23 mouse cellular contexts compared by ENCODE assay signal in genomic region chr1:91193680-91194079, GRCm38 (mm10). TPM values are rescaled to one million over a fixed set of nuclear protein-coding genes. Genes with fewer than 3 reads are reported as not detected.
"Had no signal": no experiment of that assay in that cellular context is flagged by ENCODE, and none has a peak within 500 bp of the region (broad histone marks: within the 10 kb centered on the region; RNA-seq: fewer than 3 reads in every experiment).

No protein-coding gene starts in this region.

- H3K4me3 ChIP-seq: limb, embryonic 10.5 days; limb, embryonic 13.5 days; liver, embryonic 12.5 days; liver, embryonic 15.5 days; lung, embryonic 15.5 days; midbrain, embryonic 10.5 days; neural tube, embryonic 12.5 days; stomach, embryonic 15.5 days had no signal

- H3K27me3 ChIP-seq: limb, embryonic 13.5 days; liver, embryonic 12.5 days; liver, embryonic 15.5 days; lung, embryonic 15.5 days; neural tube, embryonic 12.5 days; stomach, embryonic 15.5 days had no signal

- DNase-seq: kidney, adult 18-20 months; kidney, adult 9 months; kidney, postnatal 14 days; kidney, postnatal 4 days; layer of hippocampus, adult 9-11 months; layer of hippocampus, postnatal 36 days; liver; lung, adult 18-20 months; lung, postnatal 10 days; lung, postnatal 4 days; midbrain, embryonic 14.5 days; retina, postnatal 1 day; right cerebral cortex, postnatal 25 days had no signal

- H3K4me1 ChIP-seq: limb, embryonic 10.5 days; limb, embryonic 13.5 days; liver, embryonic 12.5 days; lung, embryonic 15.5 days; midbrain, embryonic 10.5 days; neural tube, embryonic 12.5 days; stomach, embryonic 15.5 days had no signal

- H3K27ac ChIP-seq: limb, embryonic 10.5 days; limb, embryonic 13.5 days; liver, embryonic 12.5 days; liver, embryonic 15.5 days; lung, embryonic 15.5 days; midbrain, embryonic 10.5 days; neural tube, embryonic 12.5 days; stomach, embryonic 15.5 days had no signal

- ATAC-seq: intestine, embryonic 16.5 days; liver, embryonic 12.5 days had no signal

- H3K36me3 ChIP-seq: limb, embryonic 10.5 days; limb, embryonic 13.5 days; liver, embryonic 12.5 days; liver, embryonic 15.5 days; lung, embryonic 15.5 days; midbrain, embryonic 10.5 days; neural tube, embryonic 12.5 days; stomach, embryonic 15.5 days had no signal

- H3K4me2 ChIP-seq: limb, embryonic 13.5 days; liver, embryonic 12.5 days; liver, embryonic 15.5 days; lung, embryonic 15.5 days; neural tube, embryonic 12.5 days; stomach, embryonic 15.5 days had no signal

RNA-seq across cellular contexts. Expression of gene Rbm44, which starts 48.8 kb away (rescaled TPM):
- total RNA-seq: layer of hippocampus, postnatal 36 days; midbrain, postnatal 0 days had no signal
